Mouse (Mus musculus): ENCODE measurements at regions not wholly inside any gene's neighbourhood (a gene's known extent, or its start where the extent isn't known, plus 50 kb on each side); places are given as distances from the start of the nearest gene placed in this dataset.
"Not testable (repeated sequence)": the region's sequence is repeated elsewhere in the genome, so short reads cannot be mapped to it uniquely, and the experiment has no call there.

DNA sequence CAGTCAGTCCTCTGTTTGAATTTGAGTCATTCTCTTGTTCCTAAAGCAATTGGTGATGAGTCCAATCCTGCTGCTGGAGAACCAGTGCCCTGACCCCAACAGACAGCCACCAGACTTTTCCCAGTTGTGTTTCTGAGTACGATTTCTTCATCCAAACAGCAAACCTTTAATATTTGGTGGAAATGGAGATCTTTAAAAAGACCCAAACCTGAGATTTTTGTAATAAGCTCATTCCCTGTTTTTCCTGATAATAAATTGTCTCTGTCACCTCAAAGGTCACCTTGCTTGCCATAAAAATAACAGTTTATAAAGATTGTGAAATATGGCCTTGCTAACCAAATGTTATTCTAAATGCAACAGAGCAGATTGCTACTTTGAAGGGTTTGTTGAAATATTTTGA lies 199.0 kb downstream of the Fam43a start:
- Histone ChIP-seq H3K36me3 (ENCODE audit: inconsistent target) (no peaks in the 10 kb centered on the region), H3K79me2 (ENCODE audit: inconsistent target) (no peaks in the 10 kb centered on the region), H3K27ac (no peak overlapping the region), H3K4me3 (ENCODE audit: inconsistent target) (no peak overlapping the region)
- 100% methylated on average over 1 of the region's 1 CpGs for WGBS (ENCODE audit: missing documents)

DNA sequence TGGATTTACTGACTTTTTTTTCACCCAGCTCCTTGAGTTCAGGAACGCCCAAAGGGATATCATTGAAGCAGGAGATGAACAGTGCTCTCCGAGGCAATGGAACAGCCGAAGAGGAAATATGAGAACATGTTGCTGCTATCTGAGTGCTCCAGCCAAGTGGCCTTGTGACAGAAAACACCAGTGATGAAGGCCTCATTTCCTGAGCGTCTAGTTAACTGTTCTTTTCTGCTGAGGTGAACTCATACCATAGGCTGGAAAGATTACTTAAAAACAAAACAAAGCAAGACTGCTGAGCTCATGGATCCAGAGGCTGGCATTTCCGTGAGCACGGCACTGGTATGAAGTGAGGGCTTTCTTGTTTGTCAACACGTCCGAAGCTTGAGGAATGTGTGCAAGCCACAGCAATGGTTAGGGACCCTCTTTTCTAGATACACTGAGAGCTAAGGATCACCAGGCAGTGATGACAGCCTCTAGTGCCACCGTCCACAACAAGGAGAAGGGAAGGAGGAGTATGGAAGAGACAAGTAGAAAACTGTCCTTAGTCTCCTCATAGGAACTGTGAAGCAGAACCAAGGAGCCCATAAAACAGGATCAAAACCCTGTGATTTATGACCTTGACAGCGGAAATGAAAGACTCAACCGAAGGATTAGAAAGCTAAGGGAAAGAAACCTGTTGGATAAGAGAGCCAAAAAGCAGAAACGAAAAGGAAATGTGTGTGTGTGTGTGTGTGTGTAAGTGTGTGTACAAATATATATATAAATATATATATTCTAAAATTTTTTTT lies 200.4 kb downstream of the Fam43a start:
- H3K36me3 ChIP-seq (ENCODE audit: inconsistent target): no peaks in the 10 kb centered on the region
- H3K27ac ChIP-seq: no peak overlapping the region
- no peaks in the 10 kb centered on the region for H3K79me2 ChIP-seq (ENCODE audit: inconsistent target)
- WGBS (ENCODE audit: missing documents): 40% methylated on average over 12 of the region's 12 CpGs
- no peak overlapping the region for H3K4me3 ChIP-seq (ENCODE audit: inconsistent target)

DNA sequence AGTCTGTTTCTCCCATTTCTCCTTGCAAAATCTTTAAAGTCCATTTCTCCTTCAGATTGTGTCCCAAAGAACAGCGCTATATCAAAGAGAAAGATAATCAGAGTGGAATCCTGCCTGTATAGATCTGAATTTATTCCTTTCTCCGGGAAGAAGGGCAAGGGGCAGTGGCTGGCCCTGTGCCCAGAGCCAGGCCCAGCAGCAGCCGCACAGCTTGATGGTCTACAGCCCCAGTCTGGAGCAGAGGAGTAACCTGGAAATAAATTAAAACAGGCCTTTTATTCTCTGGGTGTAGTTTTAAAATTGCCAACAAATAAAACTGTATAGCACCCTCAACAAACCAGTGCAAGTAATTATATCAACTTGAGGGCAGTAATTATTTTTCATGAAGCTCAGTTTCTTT lies 204.5 kb downstream of the Fam43a start:
- Histone ChIP-seq H3K27ac (no peak overlapping the region), H3K79me2 (ENCODE audit: inconsistent target) (no peaks in the 10 kb centered on the region), H3K36me3 (ENCODE audit: inconsistent target) (no peaks in the 10 kb centered on the region), H3K4me3 (ENCODE audit: inconsistent target) (no peak overlapping the region)
- WGBS (ENCODE audit: missing documents): 95% methylated on average over 3 of the region's 3 CpGs

DNA sequence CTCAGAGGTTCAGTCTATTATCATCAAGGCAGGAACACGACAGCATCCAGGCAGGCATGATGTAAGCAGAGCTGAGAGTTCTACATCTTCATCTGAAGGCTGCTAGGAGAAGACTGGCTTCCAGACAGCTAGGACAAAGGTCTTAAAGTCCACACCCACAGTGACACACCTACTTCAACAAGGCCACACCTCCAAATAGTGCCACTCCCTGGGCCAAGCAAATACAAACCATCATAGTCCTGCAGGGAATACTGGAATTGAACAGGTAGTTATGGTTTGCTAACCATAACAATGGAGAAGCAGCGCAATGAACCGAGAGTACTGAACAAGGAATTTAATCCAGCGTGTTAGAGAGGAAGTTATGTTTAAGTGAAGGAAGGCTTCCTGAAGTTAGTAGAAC lies 206.7 kb downstream of the Fam43a start:
- not testable (repeated sequence) for H3K4me3 ChIP-seq (ENCODE audit: inconsistent target)
- 85% methylated on average over 4 of the region's 4 CpGs for WGBS (ENCODE audit: missing documents)

DNA sequence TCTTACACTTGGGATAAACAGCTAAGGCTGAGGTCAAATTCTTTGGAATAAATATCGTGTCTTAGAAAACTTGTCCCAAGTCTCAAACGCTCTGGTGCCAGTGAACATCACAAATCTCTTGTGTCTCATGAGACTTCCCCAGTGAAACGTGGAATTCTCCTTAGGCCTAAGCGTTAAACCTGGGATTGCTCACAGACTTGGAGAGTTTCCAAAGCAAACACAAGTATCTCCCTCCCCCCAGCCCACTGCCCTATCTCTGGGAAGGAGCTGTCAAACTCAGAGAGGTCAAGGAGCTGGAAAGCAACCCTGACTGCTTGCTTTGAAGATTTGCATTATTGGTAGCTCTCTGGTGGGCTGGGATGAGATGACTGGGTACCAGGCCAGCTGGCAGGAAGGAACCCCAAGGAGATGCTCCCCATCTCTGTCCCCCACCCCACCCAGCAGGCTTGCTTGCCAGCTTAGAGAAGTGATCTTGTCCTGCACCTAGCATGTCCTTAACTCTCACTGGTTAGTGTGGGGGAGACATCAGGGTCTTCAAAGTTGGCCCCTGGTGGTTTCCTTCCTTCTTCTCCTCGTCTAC lies 219.1 kb downstream of the Fam43a start:
- Histone ChIP-seq H3K4me3 (ENCODE audit: inconsistent target) (no peak overlapping the region), H3K36me3 (ENCODE audit: inconsistent target) (no peaks in the 10 kb centered on the region), H3K79me2 (ENCODE audit: inconsistent target) (no peaks in the 10 kb centered on the region), H3K27ac (no peak overlapping the region)
- 90% methylated on average over 4 of the region's 5 CpGs for WGBS (ENCODE audit: missing documents)

More for the DNA sequence above, 206.7 kb downstream of the Fam43a start:
- H3K79me2 ChIP-seq (ENCODE audit: inconsistent target); H3K36me3 ChIP-seq (ENCODE audit: inconsistent target); H3K27ac ChIP-seq: not testable (repeated sequence)

DNA sequence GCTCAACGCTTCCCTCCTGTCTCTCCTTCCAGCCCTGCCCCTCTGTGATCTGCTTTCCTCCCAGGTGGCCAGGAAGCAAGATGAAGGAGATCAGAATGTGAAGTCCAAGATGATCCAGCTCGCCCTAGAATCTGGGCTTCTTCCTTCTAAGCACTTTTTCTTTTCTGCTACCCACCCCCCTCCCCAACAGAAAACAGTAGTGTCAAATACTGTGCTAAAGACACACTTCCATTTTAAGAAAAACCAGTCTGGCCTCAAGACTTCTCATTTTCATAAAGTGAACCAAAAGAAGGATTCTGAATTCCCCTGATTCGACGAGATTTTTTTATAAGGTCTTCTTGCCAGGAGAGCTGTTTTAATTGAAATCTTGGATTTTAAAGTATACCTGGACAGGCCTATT lies 219.8 kb downstream of the Fam43a start:
- H3K27ac ChIP-seq: no peak overlapping the region
- H3K36me3 ChIP-seq (ENCODE audit: inconsistent target): no peaks in the 10 kb centered on the region
- H3K79me2 ChIP-seq (ENCODE audit: inconsistent target): no peaks in the 10 kb centered on the region
- no peak overlapping the region for H3K4me3 ChIP-seq (ENCODE audit: inconsistent target)
- 83% methylated on average over 4 of the region's 4 CpGs for WGBS (ENCODE audit: missing documents)

DNA sequence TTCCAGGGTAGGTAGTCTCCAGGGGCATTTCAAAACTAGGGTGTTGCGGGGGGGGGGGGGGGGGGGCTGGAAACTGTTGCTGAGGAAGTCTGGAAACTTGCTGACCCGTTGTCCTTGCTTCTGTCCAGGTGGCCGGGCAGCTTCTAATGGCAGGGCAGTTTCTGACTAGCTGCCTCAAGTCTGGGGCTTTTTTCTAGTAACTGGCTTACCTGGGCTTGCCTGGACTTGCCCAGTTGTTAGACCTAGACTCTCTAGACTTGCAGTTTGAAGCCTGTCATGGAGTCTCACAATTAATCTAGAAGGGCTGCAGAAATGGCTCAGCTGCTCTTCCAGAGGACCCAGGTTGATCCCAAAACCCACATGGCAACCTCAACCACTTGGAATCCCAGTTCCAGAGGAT lies 220.7 kb downstream of the Fam43a start:
- Histone ChIP-seq H3K4me3 (ENCODE audit: inconsistent target) (no peak overlapping the region), H3K79me2 (ENCODE audit: inconsistent target) (no peaks in the 10 kb centered on the region), H3K27ac (no peak overlapping the region), H3K36me3 (ENCODE audit: inconsistent target) (no peaks in the 10 kb centered on the region)
- 100% methylated on average over 2 of the region's 3 CpGs for WGBS (ENCODE audit: missing documents)

DNA sequence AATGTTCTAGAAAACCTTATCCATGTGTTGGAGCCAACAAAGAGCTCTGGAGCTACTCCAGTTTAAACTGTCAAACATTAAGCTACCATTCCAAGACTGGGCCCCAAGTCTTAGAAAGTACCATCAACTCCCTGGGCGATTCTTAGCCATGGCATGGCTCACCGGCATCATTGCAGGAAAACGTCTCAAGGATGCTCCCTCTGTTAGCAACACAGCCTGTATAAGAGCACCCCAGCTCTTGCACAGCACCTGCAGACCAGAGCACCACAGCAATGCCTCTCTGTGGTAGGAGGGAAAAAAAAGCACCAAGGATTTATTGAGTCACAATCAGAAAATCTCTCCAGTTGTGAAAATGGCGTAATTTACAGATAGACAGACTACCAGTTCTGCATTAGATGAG lies 221.2 kb downstream of the Fam43a start:
- no peaks in the 10 kb centered on the region for H3K79me2 ChIP-seq (ENCODE audit: inconsistent target)
- no peaks in the 10 kb centered on the region for H3K36me3 ChIP-seq (ENCODE audit: inconsistent target)
- 98% methylated on average over 4 of the region's 4 CpGs for WGBS (ENCODE audit: missing documents)
- no peak overlapping the region for H3K27ac ChIP-seq
- H3K4me3 ChIP-seq (ENCODE audit: inconsistent target): no peak overlapping the region

DNA sequence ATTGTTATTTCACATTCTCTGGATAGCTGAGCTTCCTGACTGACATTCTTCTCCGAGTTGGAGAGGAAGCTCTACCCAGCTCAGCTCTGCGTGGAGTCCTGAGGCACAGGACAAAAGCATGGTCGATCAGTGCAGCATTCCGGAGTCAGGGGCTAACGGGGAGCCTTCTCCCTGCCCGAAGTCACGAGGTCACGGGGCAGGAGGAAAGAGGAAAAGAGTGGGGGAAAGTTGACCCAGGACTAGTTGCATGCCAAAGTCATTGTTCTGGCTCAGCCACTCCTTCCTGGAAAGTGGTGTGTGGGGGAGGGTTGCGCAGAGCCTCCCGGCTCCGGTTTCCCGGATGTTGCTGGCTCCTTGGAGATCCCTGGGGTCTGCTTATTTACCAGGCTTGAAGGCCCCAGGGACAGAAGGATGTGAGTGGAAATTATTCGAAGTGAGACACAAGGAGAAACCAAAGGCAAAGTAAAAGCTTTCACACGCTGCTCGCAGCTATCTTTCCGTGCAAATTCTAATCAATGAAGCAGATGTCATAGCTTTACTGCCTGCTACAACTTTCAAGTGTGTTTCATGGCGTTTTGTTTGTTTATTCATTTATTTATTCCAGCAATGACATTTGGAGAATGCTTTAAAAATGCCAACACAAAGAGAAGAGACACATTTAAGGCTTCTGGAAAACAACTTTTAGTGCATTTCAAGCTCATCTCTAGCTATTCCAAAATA lies 221.8 kb downstream of the Fam43a start:
- Histone ChIP-seq H3K4me3 (ENCODE audit: inconsistent target) (no peak overlapping the region), H3K79me2 (ENCODE audit: inconsistent target) (no peaks in the 10 kb centered on the region), H3K36me3 (ENCODE audit: inconsistent target) (no peaks in the 10 kb centered on the region), H3K27ac (no peak overlapping the region)
- 25% methylated on average over 17 of the region's 17 CpGs for WGBS (ENCODE audit: missing documents)

DNA sequence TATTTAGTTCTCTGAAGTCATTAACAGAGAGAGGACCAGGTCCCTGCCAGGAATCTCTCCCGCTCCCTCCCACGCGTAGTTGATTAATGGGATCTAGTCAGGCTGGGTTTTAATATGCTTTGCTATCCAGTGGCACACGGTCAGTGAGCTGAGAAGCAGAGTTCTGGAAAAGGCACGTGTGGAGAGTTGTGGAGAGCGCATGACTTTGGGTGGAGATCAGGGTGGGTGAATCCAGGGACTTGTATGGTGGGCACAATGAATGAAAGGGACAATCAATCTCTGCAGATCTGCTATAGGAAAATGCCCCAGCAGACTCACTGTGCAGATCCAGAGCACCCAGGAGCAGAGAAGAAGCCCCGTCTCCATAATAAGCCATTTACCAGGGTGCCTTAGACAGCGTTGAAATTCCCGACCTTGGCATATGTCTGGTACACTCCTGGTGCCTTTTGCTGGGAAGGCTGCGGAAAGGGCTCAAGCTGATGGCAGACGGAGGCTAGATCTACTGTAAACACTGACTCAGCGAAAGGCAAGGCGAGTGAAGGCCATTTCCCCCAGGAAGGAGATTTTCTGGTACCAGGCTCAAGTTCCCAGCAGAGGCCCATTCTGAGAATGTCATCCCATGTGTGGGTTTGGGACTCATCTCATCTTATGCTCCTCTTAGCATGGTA lies 222.5 kb downstream of the Fam43a start:
- Histone ChIP-seq H3K79me2 (ENCODE audit: inconsistent target) (no peaks in the 10 kb centered on the region), H3K36me3 (ENCODE audit: inconsistent target) (no peaks in the 10 kb centered on the region), H3K27ac (no peak overlapping the region), H3K4me3 (ENCODE audit: inconsistent target) (no peak overlapping the region)
- 93% methylated on average over 13 of the region's 13 CpGs for WGBS (ENCODE audit: missing documents)

DNA sequence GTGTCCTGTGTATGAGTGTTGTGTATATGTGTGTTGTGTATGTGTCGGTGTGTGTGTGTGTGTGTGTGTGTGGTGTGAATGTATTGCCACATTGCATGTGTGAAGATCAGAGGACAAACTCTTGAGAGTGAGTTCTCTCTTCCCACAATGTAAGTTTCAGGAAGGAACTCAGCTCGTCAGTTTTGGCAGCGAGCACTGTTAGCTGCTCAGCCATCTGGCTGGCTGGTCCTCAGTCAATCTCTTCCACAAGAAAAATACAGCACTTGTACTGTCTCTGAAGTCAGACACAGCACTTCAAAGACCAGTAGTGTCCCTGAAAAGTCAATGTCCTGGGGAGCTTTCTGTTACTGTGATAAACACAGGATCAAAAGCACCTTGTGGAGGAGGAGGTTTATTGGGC lies 226.6 kb downstream of the Fam43a start:
- no peak overlapping the region for H3K4me3 ChIP-seq (ENCODE audit: inconsistent target)
- H3K36me3 ChIP-seq (ENCODE audit: inconsistent target): no peaks in the 10 kb centered on the region
- no peak overlapping the region for H3K27ac ChIP-seq
- WGBS (ENCODE audit: missing documents): 33% methylated on average over 3 of the region's 3 CpGs
- no peaks in the 10 kb centered on the region for H3K79me2 ChIP-seq (ENCODE audit: inconsistent target)

DNA sequence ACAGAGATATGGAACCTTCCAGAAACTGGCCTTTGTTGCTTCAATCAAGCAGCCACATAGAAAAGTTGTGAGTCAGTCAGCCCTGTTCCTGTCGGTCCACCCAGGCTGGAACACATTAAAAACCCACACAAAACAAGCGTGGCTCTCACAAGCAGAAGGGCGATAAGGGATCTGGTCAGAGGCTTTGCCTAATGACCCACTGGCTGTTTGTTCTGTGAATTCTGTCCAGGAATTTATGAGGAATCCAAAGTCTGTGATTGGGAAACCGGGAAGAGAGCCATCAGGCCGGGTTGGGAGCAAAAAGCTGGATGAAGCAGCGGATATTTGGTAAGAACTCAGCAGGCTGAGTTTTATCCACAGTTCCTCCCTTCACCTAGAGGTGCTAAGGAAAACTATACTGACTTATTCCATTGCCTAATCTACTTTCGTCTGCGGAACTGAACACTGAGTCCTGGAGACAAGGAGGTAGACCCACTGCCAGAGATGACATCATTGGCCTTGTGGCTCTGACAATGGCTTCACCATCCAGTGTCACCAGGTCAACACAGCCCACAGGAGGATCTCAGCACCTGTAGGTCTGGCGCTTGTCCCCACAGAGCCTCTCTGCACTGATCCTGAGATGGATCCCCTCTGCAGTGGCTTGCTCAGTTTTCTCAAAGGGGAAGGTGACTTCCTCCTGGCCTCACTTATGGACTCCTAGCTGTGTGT lies 228.5 kb downstream of the Fam43a start:
- WGBS (ENCODE audit: missing documents): 97% methylated on average over 9 of the region's 9 CpGs

DNA sequence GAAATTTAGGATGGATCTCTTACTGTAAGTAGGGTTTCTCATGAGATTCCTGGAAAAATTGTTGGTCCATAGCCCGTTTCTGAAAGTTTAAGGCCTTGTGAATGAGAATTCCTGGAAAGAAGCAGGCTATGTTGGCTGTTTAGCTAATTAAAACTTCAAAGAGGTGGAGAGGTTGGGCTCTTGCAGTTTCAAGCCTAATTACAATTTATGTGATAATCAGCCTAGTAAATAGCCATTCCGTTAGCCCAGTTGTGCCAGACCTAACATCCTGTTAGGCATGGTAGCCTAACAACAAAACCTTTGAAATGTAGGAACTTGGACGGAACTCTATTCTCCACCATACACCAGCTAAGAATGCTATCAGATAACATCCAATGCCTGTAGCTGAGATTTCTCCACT lies 235.0 kb downstream of the Fam43a start:
- Histone ChIP-seq H3K27ac (no peak overlapping the region), H3K4me3 (ENCODE audit: inconsistent target) (no peak overlapping the region), H3K36me3 (ENCODE audit: inconsistent target) (no peaks in the 10 kb centered on the region), H3K79me2 (ENCODE audit: inconsistent target) (no peaks in the 10 kb centered on the region)
- WGBS (ENCODE audit: missing documents): 94% methylated on average over 3 of the region's 3 CpGs

More for the DNA sequence above, 228.5 kb downstream of the Fam43a start:
- no peaks in the 10 kb centered on the region for H3K79me2 ChIP-seq (ENCODE audit: inconsistent target)
- H3K36me3 ChIP-seq (ENCODE audit: inconsistent target): no peaks in the 10 kb centered on the region
- no peak overlapping the region for H3K27ac ChIP-seq
- H3K4me3 ChIP-seq (ENCODE audit: inconsistent target): no peak overlapping the region

DNA sequence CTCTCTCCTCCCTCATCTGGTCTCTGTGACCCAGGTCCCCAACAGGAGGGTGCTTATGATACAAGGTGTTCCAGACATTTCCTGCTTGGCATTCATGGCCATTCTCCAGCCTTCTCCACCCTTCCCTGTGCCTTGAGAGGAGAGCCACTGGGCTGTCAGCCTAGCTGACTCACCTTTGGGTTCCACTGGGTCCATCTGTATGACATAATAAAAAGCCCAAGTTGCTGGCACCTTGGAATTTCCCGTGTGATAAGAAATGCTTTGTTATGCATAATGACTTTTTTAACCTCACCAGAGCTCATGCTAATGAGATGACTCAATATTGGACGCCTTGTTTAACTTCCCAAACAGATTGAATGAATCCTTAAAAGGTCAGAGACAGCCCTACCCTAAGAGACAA lies 236.2 kb downstream of the Fam43a start:
- no peaks in the 10 kb centered on the region for H3K36me3 ChIP-seq (ENCODE audit: inconsistent target)
- 38% methylated on average over 2 of the region's 2 CpGs for WGBS (ENCODE audit: missing documents)
- H3K4me3 ChIP-seq (ENCODE audit: inconsistent target): no peak overlapping the region
- no peaks in the 10 kb centered on the region for H3K79me2 ChIP-seq (ENCODE audit: inconsistent target)
- H3K27ac ChIP-seq: no peak overlapping the region

All from macrophage (primary cell).